Mouse (Mus musculus) olfactory bulb, adult 2 months (tissue): ENCODE results near the gene Pvr.

Experiments used
- CTCF ChIP-seq: fragments of 200-500 bp; IDR thresholded peaks from 2 replicates; pipeline ENCODE4 v1.5.1; 2012; ENCODE audit warnings: low read depth, mild to moderate bottlenecking, low read length, moderate library complexity; ENCODE audit not compliant: insufficient read depth
- POLR2A ChIP-seq: fragments of 200-500 bp; IDR thresholded peaks from 2 replicates; pipeline ENCODE4 v1.6.1; 2012; ENCODE audit warnings: mild to moderate bottlenecking, low read depth, low read length, moderate library complexity; ENCODE audit not compliant: insufficient read depth

DNA sequence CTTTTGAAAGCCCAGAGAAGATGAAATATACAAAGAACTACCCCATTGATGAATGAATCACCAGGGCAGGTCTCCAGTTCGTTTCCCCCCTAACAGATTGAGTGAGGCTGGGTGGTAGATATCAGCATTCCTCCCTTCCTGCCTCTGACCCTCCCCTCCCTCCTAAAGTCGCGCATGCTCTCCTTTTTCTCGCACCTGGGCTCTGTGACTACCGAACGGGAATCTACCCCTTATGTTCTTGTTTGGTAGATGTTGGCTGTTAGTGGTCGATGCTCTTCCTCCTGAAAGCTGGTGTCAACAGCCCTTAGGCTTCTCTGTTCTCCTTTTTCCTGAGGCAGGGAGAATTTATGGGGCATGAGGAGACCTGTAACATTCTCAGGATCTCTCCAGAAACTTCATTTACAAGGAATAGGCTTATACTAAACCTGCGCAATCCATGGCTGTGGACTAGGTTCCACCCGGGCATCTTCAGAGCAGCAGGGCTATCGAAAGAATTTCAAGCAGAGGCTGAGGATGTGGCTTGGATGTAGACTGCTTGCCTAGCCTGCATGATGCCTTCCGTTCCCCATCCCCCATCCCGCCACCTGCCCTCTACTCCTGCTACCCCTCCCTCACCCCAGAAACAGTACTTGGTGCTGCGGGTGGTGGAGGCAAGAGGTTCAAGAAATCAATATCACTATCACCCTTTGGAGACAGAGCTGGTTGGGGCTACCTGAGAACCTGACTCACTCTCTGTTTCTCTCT is 11.3 kb upstream of the Pvr start:
- TF ChIP-seq POLR2A (no peak), CTCF (no peak)
